Mouse (Mus musculus) left cerebral cortex, adult 11 months (tissue): ENCODE results near the gene Pop5.

Experiments
- DNase-seq: peaks from one replicate; pipeline ENCODE4 v3.0.0; 2022; ENCODE audit warnings: low spot score

The Pop5 gene

DNA sequence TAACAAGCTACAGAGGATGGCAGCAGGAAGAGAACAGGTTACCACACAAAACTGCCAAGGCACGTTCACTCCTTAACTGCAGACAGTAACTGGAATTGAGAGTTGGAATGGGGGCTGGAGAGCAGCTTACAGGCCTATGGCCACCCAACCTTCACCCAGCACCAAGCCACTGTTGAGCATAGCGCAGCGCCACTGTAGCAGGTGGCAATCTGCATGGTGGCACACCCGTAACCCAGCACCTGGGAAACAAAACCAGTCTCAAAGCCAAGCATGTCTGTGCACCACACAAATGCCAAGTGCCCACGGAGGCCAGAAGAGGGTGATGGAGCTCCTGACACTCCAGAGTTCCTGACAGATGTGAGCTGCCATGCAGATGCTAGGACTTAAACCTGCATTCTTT is 30.7 kb downstream of the Pop5 start:
- DNase-seq, result no peak

DNA sequence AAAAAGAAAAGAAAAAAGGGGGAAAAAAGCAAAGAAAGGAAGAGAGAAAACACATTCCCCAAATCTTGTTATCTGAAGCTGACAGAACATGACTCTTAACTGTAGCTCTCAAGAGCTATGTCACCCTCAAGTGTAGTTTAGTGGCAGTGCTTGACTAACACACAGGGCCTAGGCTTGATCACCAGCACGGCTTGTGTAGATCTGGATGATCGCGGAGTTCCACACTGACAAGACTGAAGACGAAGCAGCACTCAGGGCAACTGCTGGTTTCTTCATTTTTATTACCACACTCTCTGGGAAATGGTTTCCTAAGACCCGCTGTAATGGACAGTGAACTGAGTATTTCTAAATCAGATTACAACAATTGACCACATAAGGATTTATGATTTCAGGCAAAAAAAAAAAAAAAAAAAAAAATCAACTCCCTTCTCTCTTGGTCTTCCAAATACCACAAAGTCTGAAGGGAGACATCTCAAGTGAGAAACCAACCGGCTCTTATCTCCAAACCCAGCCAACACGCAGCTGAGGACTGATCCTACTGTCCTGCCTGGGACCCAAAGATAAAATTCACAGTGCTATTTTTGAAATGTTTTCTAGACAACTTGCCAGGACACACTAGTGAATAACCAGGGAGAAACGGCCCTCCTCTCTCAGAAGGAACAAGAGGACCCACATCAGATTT is 31.3 kb downstream of the Pop5 start:
- DNase-seq, result no peak

DNA sequence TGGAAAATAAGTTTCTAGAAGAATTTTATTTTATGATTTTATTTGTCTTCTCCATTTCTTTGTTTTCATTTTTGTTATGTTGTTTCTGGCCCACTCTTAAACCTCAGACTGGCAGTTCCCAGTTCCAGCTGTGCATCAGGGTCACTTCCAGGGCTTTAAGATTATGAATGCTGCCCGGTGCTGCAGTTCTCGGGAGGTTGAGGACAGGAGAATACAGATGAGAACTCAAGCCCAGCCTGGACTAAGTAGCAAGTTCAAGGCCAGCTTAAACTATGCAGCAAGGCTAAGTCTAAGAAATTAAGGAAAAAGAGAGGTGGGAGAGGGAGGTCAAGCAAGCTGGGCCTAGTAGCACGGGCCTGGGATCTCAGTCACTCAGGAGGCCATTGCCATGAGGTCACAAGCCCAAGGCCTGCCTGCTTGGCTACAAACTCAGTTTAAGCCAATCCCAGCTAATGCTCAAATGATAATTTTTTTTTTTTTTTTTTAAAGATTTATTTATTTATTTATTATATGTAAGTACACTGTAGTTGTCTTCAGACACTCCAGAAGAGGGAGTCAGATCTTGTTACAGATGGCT is 31.9 kb downstream of the Pop5 start:
- DNase-seq, result no peak

DNA sequence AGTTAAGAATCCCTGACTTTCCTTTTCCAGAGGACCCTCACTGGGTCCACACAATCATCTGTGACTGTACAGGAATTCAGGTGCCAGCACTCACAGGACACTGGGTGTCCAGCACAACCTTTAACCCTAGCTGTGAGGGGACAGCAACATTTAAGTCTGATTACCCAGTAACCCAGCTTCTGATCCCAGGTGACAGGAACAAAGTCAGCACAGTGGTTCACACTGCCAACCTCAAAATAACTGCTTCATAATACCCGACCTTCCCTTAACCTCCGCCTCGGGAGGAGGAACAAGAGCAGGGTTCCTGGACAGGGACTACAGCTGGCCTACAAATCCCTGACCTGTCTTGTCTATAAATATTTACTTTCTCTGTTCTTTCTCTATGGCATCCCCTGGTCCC is 32.6 kb downstream of the Pop5 start:
- no peak for DNase-seq

DNA sequence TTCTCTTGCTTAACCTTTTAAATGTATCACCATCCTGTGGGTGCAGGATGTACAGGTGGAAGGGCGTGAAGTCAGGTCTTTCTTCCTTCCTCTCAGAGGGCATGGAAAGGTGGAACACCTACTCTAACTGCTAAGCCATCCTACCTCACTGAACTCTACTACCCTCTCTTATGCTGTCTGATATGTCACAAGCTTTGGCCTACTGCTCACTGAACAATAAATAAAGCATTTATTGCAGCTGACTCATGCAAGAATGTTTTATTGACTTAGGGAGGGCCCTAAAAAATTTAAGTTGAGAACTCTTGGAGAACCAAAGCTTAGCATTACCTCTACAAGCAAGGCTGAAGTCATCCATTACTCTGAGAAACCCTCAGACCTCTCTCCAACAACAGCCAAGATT is 34.3 kb downstream of the Pop5 start:
- no peak for DNase-seq

DNA sequence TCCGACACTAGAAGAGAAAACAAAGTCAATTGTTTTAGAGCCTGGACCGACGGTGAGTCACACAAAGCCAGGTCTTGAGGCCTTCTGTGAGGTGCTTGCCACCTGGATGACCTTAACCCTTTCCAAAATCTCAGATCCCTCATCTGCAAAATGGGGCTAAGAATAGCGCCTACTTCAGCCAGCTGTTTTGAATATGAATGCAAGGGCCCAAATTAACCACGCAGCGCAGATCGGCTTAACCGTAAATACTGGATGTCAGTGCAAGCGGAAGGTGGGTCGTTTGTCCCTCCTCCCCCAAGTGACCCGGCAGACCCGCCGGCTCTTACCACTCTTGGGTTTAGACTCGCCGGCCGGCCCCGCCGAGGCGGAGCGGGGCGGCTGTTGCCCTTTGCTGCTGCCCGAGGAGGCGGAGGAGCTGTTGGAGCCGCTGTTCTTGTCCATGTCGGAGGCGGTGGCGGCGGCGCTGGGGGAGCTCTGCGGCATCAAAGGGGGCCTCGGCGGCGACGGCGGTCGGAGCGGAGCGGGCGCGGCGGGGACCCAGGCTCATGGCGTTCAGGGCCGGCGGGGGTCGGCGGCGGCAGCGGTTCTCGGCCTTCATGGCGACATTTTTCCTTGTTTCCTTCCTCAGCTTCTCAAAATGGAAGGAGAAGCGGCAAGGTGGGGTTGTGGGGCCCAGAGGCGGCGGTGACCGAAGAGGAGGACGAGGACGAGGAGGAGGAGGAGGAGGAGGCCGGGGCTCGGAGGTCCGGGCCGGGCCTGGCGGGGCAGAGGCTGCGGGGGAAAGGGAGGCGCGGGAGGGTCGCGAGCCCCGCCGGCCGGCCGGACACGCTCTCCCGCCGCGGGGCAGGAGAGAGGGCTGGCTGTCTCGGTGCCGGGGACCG is 36.5 kb downstream of the Pop5 start:
- DNase-seq, result no peak

DNA sequence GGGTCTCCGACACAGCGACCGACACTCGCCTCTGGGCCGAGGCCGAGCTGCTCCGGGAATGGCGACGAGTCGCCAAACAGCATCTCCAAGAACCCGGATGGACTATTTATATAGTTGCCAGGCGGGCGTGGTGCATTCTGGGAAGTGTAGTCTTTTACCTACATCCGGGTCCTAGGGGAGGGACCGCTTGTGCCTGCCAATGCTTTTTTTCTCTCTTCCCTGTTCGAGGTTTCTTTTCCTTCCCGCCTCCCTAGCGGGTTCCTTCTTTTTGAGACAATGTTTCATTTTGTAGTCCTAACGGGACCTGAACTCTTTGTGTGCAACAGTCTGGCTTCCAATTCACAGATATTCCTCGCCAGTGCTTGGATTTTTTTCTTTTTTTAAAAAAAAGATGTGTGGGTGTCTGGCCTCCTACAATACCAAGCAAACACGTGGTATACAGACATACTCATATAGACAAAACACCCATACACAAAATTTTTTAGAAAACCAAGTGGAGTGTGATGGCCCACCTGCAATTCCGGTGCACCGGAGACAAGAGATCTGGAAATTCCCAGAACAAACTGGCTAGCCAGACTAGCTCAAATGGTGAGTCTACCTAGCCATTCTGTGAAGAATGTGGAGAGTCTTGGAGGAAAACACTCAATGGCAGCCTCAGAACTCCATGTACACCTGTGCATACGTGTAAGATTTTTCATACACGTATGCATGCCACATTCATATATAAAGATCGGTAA is 37.3 kb downstream of the Pop5 start, which contains the start of gene Rnf10:
Rnf10 (minus strand) TSS at position 87 of the 737 bp plus-strand sequence.
- peak; percentile 98 for DNase-seq

DNA sequence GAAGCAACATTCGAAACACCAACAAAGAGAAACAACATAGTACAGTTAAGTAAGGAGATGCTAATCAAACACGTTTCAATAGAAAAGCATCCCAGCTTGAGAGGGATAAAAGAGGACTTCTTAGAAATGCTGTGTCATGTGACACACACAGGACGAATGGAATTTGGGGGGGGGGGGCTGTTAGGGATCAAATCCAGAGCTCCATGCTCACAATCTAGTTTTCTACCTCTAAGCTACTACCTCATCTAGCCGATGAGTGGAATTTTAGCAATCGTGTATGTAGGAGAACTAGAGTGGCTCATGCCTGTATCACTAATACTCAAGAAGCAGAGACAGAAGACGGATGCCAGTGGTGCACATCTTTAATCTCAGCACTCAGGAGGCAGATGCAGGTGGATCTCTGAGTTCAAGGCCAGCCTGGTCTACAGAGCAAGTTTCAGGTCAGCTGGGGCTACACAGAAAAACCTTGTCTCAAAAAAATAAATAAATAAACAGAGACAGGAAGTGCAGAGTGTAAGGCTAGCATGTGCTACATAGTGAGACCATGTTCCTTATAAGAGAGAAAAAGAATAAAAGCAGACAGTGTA is 38.0 kb downstream of the Pop5 start:
- no peak for DNase-seq

DNA sequence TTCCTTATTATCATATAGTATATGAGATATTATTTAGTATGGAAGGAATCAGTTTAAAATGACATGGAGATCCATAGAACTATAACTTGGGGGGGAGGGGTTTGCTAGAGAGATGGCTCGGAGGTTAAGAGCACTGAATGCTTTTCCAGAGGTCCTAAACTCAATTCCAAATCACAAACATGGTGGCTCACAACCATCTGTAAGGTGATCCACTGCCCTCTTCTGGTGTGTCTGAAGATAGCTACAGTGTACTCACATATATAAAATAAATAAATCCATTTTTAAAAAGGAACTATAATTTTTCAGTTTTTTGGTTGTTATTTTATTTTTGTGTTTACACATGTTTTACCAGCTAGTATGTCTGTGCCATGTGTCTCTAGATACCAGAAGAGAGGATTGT is 38.7 kb downstream of the Pop5 start:
- DNase-seq, result no peak

DNA sequence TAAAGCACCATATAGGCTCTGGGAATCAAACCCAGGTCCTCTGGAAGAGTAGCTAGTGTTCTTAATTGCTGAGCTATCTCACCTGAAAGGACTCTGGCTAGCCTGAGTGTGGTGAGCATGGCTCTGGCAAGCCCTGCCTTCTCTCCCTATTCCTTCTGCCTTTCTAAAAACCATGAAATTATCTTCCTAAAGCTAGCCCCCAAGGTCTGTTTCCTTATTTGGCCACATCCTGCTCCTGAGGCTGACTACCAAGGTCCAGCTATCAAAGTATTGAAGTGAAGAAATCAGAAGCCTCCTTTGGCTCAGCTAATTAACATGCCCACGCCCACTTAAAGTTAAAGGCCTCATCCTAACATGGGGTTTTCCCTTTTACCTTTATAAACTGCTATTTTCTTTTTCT is 39.1 kb downstream of the Pop5 start:
- DNase-seq, result no peak

DNA sequence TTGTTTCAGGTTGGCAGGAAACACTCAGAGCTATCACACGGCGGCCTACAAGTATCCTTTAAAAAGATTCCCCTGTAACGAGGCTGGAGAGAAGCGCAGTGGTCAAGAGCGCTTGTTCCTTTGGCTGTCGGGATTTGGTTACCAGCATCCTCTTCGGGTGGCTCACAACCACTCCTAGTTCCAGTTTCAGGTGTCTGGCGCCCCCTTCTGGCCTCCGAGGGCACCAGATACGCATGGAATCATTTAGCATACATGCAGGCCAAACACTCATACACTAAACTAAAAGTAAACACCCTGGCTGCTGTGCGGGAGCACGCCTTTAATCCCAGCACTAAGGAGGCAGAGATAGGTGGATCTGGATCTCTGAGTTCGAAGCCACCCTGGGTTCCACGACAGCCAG is 40.4 kb downstream of the Pop5 start:
- DNase-seq, result no peak

DNA sequence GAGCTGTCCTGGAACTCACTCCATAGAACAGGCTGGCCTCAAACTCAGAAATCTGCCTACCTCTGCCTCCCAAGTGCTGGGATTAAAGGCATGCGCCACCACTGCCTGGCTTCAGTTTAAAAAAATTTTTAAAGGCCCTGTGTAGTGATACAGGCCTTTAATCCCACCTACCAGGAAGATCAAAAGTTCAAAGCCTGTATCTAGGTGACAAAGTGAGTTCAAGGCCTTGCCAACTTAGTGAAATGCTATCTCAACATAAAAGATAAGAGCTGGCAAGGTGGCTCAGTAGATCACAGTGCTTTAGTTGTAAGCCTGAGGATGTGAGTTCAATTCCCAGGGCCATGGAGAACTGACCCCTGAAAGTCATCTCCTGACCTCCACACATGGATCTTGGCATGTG is 42.4 kb downstream of the Pop5 start:
- DNase-seq, result no peak

DNA sequence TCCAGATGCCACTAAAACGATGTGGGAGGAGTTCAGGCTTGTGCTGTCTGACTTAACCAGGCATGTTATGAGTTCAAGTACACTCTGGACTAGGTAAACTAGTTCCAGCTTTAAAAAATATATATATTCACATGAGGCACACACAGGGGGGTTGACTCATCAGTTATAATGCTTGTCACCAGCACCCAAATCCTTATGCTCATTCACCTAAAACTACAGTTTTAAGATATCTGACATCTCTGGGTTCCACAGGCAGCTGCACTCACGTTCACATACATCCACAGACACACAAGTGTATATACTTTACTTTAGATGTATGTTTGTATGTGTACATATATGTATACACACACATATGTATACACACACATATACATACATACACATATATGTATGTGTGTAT is 43.1 kb downstream of the Pop5 start:
- no peak for DNase-seq

DNA sequence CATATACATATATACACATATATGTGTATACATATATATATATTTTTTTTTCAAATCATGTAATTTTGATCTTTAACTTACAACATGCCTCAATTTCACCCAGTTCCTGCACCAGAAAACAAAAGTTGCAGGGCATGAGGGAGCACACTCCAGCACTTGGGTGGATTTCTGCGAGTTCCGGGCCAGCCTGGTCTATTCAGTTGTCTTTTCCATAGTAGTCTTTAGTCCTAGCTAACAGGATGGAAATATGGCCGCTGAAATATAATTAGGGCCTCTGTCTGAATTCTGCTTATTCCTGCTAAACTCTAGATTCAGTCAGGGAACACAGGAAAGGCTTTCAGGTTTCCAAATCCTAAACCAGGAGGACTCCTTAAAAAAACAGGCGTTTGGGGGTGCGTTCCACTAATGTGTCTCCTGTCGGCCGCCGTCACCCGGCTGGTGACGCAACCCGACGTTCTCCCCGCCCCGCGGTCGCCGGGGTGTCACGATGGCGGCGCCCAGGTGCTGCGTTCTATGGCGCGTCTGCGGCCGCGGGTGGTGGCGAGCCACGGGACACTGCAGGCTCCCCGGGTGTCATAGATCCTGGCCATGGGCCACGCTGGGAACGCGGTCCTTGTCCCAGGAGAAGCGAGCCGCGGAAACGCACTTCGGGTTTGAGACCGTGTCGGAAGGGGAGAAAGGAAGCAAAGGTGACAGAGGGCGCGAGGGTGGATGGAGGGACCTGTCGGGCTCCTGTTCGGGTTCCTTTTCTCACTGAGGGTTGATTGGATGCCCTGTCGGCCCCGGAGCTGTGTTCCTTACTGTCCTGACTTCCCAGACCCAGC is 43.8 kb downstream of the Pop5 start, which contains the start of gene Coq5:
Coq5 (plus strand) TSS at position 441 of the 824 bp plus-strand sequence.
- peak; percentile 79 for DNase-seq

DNA sequence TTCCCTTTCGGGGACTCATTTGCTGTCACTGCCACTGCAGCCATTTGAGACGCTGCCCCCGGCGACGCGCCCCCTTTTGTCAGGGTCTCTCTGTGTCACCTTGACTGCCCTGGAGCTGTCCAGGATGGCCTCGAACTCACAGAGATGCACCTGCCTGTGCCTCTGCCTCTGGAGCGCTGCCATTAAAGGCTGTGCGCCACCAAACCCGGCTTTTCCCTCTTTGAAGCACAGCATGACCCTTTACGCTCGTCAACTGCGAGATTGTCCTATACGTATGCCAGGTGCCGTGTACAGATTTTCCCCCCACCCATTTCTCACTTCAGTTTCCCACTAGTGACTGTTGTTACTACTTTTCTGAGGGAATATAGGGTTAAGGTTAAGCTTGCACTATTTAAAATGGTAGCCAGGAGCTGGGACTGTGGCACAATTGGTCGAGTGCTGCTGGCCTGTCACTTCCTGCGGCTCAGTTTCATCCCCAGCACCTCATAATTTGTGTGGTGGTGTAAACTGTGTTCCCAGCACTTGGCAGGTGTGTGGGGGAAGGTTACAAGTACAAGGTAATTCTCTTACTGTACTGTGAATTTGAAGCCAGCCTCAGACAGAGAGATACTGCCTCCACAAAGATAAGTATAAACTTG is 44.5 kb downstream of the Pop5 start:
- DNase-seq, result no peak

DNA sequence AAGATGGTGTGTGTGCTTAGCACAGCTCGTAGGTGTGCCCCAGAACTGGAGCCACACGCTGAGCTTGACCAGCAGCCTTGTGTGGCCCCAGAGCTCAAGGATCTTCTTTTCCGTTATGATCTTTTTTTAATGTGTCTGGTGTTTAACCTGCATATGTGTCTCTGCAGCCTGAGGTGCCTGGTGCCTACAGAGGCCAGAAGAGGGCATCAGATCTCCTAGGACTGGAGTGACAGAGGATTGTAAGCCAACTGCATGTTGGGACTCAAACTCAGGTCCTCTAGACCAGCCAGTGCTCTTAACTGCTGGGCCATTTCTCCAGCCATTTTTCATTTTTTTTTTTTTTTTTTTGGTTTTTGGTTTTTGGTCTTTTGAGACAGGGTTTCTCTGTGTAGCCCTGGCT is 49.1 kb downstream of the Pop5 start:
- no peak for DNase-seq

DNA sequence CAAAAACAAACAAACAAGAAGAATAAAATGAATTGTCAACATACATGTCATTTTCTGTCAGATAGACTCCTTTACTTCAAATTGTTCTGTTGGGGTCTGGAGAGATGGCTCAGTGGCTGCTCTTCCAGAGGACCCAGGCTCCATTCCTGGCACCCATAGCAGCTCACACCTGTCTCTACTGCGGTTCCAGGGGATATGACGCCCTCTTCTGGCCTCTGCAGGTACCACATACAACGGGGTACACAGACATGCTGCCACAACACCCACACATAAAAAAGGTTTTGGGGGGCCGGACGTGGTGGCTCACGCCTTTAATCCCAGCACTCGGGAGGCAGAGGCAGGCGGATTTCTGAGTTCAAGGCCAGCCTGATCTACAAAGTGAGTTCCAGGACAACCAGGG is 58.5 kb downstream of the Pop5 start:
- no peak for DNase-seq
